Mouse (Mus musculus): Measurements from ENCODE around the gene Ypel3. TPM values are rescaled to one million over a fixed set of nuclear protein-coding genes. Genes with fewer than 3 reads are reported as not detected.
"Not testable (repeated sequence)": the region's sequence is repeated elsewhere in the genome, so short reads cannot be mapped to it uniquely, and the experiment has no call there.

The Ypel3 gene
- polyA plus RNA-seq, 1 experiment from 2014 or later: 160 TPM

DNA sequence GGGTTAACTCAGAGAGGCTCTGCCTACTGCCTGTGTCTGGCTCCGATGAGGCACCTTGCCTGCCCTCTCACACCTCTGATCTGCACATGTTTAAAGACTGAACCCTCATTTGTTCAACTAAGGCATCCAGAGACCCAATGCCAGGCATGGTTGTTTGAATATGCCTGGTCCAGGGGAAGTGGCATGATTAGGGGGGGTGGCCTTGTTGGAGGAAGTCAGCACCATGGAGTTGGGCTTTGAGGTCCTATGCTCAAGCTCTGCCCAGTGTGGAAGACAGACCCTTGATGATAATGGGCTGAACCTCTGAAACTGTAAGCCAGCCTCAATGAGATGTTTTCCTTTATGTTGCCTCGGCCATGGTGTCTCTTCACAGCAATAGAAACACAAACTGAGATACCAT is 3.4 kb upstream of the Ypel3 start:
- Histone ChIP-seq H3K4me1 (peaks cover 18% of the 10 kb centered on the region), H3K9me3 (no peaks in the 10 kb centered on the region), H3K4me2 (replicated peaks) (no peak overlapping the region), H3K27ac (no peak overlapping the region), H3K36me3 (peaks cover 32% of the 10 kb centered on the region), H3K4me3 (no peak overlapping the region), H3K27me3 (replicated peaks) (no peaks in the 10 kb centered on the region), H3K9ac (no peak overlapping the region)
- WGBS: 64% methylated on average over 2 of the region's 2 CpGs
- ATAC-seq (ENCODE audit: low FRiP score, low read depth): no peak

DNA sequence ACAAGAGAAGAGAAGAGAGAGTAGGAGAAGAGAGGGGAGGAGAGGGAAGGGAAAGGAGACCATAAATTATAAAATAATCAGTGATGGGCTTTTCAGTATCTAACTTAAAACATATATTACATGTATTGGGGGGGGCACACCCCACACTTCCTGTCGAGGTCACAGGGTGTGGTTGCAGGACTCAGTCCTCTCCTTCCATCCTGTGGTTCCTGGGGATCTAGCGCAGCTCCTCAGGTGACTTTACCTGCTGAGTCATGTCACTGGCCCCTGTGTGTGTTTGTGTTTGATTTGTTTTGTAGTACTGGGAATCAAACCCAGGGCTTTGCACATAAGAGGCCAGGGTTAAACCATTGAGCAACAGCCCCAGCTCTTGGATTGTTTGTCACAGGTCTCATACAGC is 2.3 kb upstream of the Ypel3 start:
- H3K36me3 ChIP-seq: peaks cover 32% of the 10 kb centered on the region
- no peaks in the 10 kb centered on the region for H3K27me3 ChIP-seq (replicated peaks)
- 88% methylated on average over 2 of the region's 2 CpGs for WGBS
- no peak overlapping the region for H3K27ac ChIP-seq
- peaks cover 18% of the 10 kb centered on the region for H3K4me1 ChIP-seq
- no peak overlapping the region for H3K4me3 ChIP-seq
- no peak overlapping the region for H3K9ac ChIP-seq
- no peaks in the 10 kb centered on the region for H3K9me3 ChIP-seq
- no peak for ATAC-seq (ENCODE audit: low FRiP score, low read depth)
- no peak overlapping the region for H3K4me2 ChIP-seq (replicated peaks)

DNA sequence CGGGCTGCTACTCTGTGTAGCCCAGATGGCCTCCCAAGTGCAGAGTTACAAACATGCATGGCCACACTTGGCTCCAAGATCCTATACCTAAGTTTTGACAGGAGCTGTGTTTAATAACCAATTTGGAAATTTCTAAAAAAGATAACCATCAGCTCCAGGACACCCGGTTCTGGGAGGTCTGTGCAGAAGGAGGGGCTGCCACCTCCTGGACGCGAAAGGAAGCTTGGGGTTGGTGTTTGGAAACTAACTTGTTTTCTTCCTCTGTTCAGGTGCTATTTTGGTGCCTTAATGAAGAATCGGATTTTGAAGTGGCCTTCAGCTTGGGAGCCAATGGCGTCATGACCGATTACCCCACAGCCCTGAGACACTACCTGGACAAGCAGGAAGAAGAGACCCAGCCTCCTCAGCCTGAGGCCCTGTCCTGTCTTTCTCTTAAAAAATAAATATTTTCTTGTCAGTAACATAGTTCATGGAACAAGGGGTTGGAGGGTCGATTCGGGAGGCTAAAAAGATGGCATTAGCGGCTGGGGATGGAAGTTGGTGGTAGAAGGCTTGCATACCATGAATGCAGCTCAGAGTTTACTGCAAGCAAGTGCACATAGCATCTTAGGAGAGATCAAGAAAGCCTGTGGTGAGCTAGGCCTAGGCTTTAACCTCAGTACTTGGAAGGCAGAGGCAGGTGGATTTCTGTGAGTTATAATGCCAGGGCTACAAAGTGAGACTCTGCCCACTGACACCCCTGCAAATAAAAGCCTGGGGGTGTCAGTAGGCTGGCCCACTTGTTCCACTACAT is 1.4 kb upstream of the Ypel3 start:
- H3K4me2 ChIP-seq (replicated peaks): peak overlapping the region; percentile 94
- no peak overlapping the region for H3K4me3 ChIP-seq
- no peak for ATAC-seq (ENCODE audit: low FRiP score, low read depth)
- peaks cover 27% of the 10 kb centered on the region for H3K4me1 ChIP-seq
- H3K27me3 ChIP-seq (replicated peaks): no peaks in the 10 kb centered on the region
- peak overlapping the region; percentile 84; the same call in 1 of the 2 replicates for H3K9ac ChIP-seq
- H3K27ac ChIP-seq: peak overlapping the region; percentile 23; the same call in 1 of the 2 replicates
- H3K36me3 ChIP-seq: peaks cover 24% of the 10 kb centered on the region
- H3K9me3 ChIP-seq: no peaks in the 10 kb centered on the region
- WGBS: 87% methylated on average over 10 of the region's 10 CpGs

DNA sequence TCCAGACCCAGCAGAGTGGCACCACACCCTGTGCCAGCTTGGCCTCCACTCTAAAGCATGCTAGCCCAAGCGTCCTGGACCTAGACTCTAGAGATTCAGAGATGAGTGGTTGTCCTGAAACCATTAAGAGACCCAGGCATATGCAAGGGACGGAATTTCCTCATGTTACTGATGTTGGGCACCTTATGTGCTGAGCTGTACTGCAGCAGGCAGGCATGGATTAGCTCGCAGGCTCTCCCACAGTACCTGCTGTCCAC is 849 bp upstream of the Ypel3 start:
- Histone ChIP-seq H3K4me1 (peaks cover 29% of the 10 kb centered on the region), H3K27me3 (replicated peaks) (no peaks in the 10 kb centered on the region), H3K36me3 (peaks cover 20% of the 10 kb centered on the region), H3K9ac (peak overlapping the region; percentile 84), H3K27ac (peak overlapping the region; percentile 23; the same call in 1 of the 2 replicates), H3K4me3 (0 out of 2 replicates have a peak overlapping the region, but pooled peaks have one; percentile 65), H3K9me3 (no peaks in the 10 kb centered on the region), H3K4me2 (replicated peaks) (peak overlapping the region; percentile 94)
- 66% methylated on average over 3 of the region's 3 CpGs for WGBS
- no peak for ATAC-seq (ENCODE audit: low FRiP score, low read depth)

DNA sequence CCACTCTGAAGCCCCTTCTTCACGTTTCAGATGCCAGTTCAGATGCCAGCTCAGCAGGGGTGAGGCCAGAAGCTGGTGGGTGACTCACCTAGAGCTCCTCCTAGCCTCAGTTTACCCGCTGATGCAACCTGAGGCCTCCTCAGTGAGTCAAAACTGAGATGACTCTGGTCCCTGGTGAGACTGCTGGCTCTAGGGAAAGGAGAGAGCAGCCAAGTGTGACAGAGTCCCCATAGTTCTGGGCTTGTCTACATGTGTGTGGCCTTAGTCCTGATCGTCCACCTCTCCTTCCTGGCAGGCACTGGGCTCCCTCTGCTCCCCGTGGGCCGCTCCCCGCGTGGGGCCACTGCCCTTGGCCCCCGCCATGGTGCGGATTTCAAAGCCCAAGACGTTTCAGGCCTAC is 721 bp downstream of the Ypel3 start:
- Histone ChIP-seq H3K4me2 (replicated peaks) (peak overlapping the region; percentile 94), H3K27me3 (replicated peaks) (no peaks in the 10 kb centered on the region), H3K4me3 (peak overlapping the region; percentile 65), H3K9me3 (no peaks in the 10 kb centered on the region), H3K9ac (peak overlapping the region; percentile 84), H3K36me3 (peaks cover 19% of the 10 kb centered on the region; the same call in 1 of the 2 replicates), H3K4me1 (peaks cover 39% of the 10 kb centered on the region), H3K27ac (no peak overlapping the region; the same call in 1 of the 2 replicates)
- WGBS: 54% methylated on average over 10 of the region's 10 CpGs
- ATAC-seq (ENCODE audit: low FRiP score, low read depth): no peak

DNA sequence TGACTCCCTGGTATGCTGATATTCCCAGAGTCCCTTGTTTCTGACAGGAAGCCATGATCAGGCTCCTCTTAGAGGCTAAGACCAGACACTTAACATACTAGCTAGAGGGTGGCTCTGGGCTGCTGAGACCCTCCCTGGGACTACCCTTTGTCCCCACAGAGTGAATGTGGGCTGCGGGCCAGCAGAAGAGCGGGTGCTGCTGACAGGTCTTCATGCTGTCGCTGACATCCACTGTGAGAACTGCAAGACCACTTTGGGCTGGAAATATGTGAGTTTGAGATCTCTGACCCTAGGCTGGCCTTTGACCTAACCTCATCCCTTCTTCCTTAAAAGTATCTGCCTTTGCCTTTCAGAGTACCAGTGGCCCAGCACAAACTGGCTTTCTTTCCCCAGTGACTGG is 1.4 kb downstream of the Ypel3 start:
- H3K27ac ChIP-seq: no peak overlapping the region

DNA sequence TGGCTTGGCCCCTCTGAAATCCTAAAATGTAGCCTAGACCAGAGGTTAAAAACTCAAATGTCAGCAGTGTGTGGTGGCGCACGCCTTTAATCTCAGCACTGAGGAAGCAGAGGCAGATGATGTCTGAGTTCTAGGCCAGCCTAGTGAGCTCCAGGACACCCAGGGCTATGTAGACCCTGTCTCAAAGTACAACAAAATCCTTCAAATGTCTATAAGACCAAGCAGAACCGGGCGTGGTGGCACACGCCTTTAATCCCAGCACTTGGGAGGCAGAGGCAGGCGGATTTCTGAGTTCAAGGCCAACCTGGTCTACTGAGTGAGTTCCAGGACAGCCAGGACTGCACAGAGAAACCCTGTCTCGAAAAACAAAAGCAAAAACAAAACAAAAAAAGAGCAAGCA is 2.3 kb downstream of the Ypel3 start:
- WGBS: 92% methylated on average over 7 of the region's 7 CpGs
- Histone ChIP-seq H3K4me1 (peaks cover 39% of the 10 kb centered on the region), H3K36me3 (peaks cover 16% of the 10 kb centered on the region)
- not testable (repeated sequence) for H3K9ac ChIP-seq; H3K27ac ChIP-seq; H3K9me3 ChIP-seq; H3K27me3 ChIP-seq (replicated peaks); H3K4me2 ChIP-seq (replicated peaks); H3K4me3 ChIP-seq; ATAC-seq (ENCODE audit: low FRiP score, low read depth)

More for the DNA sequence above, 1.4 kb downstream of the Ypel3 start:
- no peak for ATAC-seq (ENCODE audit: low FRiP score, low read depth)
- Histone ChIP-seq H3K4me3 (no peak overlapping the region), H3K9me3 (no peaks in the 10 kb centered on the region), H3K4me1 (peaks cover 39% of the 10 kb centered on the region), H3K27me3 (replicated peaks) (no peaks in the 10 kb centered on the region), H3K9ac (peak overlapping the region; percentile 84; the same call in 1 of the 2 replicates), H3K36me3 (peaks cover 17% of the 10 kb centered on the region; the same call in 1 of the 2 replicates), H3K4me2 (replicated peaks) (peak overlapping the region; percentile 94)
- 91% methylated on average over 3 of the region's 3 CpGs for WGBS

DNA sequence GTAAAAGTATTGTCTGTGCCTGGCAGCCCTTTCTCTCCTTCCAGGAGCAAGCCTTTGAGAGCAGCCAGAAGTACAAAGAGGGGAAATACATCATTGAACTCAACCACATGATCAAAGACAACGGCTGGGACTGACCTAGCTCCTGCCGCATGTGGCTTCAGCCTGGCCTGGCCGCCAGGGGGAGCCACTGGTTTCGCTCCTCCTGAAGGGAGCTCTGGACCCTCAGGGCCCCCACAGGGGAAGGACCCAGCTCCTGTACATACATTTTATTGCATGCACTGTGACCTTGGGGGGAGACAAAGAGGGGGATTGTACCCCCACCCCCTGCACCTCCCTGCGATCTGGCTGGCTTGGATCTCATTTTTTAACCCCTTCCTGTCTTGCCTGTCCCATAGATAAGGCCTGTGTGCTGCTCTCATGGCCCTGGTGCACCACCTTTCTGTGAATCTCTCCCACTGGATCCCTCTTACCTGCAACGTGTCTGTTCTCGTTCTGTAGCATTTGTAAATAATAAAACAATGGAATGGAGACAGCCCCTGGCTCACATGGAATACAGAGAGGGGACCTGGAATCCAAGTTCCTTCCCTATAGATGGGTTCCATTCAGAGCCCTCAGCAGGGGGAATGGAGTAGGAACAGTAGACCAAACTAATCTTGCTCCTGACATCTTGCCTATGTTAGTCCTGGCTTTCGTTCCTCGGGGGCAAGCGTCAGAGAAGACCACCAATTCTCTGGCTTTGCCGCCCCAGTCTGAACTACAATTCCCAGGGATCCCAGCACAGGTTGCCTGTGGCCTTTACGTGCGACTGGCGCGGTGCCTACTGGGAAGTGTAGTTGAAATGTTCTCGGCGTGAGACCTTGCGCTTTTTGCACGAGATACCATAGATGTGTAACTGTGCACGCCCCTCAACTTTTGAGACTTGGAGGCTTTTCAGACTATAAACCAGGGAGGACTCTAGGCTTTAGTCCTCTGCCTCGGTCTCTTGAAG is 3.5 kb downstream of the Ypel3 start:
- peak; percentile 79 for ATAC-seq (ENCODE audit: low FRiP score, low read depth)
- 1% methylated on average over 21 of the region's 21 CpGs for WGBS
- H3K4me1 ChIP-seq: peaks cover 39% of the 10 kb centered on the region

DNA sequence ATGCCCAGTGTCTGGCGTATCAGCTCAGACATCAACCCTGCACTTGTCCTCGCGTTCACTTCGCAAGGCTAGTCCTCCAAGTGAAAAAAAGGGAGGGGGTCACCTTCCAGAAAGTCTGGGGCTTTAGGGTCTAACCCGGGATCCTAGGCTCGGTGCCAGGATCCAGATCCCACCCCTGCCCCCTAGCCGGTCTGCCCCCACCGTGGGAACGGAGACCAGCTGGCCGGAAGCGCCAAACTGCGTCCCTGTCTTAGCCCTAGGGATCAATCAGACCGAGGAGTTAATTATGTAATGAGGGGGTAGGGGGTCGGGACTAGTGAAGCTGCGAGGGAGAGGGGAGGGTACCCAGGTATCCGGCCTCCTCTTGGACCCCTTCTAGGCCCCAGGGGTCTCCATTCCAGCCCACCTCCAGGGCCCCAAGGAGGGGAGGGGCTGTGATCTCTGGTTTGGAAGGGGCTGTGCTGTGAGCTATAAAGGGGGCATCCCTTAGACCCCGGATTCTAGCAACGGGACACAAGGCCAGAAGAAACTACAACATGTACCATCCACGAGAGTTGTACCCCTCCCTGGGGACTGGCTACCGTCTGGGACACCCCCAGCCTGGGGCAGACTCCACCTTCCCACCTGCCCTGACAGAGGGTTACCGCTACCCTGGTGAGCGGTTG is 4.3 kb downstream of the Ypel3 start, which contains the start of gene Tbx6:
Gene Tbx6 (plus strand): TSS at position 513 of the 665 bp plus-strand sequence.
- Histone ChIP-seq H3K36me3 (peaks cover 36% of the 10 kb centered on the region), H3K4me1 (peaks cover 35% of the 10 kb centered on the region), H3K9ac (peak within 1 kb of the TSS; percentile 54), H3K27ac (peak within 1 kb of the TSS; percentile 62; the same call in 1 of the 2 replicates), H3K9me3 (no peaks in the 10 kb centered on the region), H3K4me3 (peak within 1 kb of the TSS; percentile 38), H3K4me2 (replicated peaks) (peak within 1 kb of the TSS; percentile 71), H3K27me3 (replicated peaks) (no peaks in the 10 kb centered on the region)
- peak; percentile 23 for ATAC-seq (ENCODE audit: low FRiP score, low read depth)
- 4% methylated on average over 22 of the region's 22 CpGs for WGBS

More for the DNA sequence above, 3.5 kb downstream of the Ypel3 start:
- peak overlapping the region; percentile 54 for H3K9ac ChIP-seq
- H3K36me3 ChIP-seq: peaks cover 28% of the 10 kb centered on the region
- no peaks in the 10 kb centered on the region for H3K27me3 ChIP-seq (replicated peaks)
- peak overlapping the region; percentile 71 for H3K4me2 ChIP-seq (replicated peaks)
- no peaks in the 10 kb centered on the region for H3K9me3 ChIP-seq
- H3K27ac ChIP-seq: peak overlapping the region; percentile 62
- H3K4me3 ChIP-seq: peak overlapping the region; percentile 38

DNA sequence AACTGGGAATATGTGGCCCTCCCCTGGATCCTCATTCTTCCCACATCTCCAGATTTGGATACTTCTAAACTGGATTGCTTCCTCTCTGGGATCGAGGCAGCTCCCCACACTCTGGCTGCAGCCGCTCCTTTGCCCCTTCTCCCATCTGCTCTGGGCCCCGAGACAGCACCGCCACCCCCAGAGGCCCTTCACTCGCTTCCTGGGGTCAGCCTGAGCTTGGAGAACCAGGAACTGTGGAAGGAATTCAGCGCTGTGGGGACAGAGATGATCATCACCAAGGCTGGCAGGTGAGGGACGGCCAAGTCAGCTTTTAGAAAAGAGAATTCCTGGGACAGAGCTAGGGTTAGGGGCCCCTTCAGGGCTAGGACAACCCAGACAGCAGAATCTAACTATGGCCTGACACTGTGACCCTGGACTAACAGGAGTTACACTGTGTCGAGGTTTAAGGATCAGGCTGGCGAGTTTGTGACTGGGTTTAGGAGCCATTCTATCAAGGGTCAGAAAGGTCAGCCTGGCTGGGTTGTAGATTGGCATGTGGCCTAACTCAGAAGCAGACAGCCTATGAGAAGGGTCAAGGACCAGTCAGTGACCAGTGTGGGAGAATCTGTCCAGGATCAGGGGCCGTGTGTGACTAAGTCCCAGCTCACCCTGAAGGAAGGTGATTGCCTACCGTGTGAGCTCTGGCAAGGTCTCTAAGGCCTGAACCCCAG is 5.1 kb downstream of the Ypel3 start:
- no peak for ATAC-seq (ENCODE audit: low FRiP score, low read depth)
- H3K4me3 ChIP-seq: peak overlapping the region; percentile 38
- H3K27me3 ChIP-seq (replicated peaks): no peaks in the 10 kb centered on the region
- H3K4me1 ChIP-seq: peaks cover 33% of the 10 kb centered on the region
- 36% methylated on average over 11 of the region's 11 CpGs for WGBS
- no peak overlapping the region; the same call in 1 of the 2 replicates for H3K27ac ChIP-seq
- peaks cover 43% of the 10 kb centered on the region for H3K36me3 ChIP-seq
- peak overlapping the region; percentile 54; the same call in 1 of the 2 replicates for H3K9ac ChIP-seq
- peak overlapping the region; percentile 71 for H3K4me2 ChIP-seq (replicated peaks)
- H3K9me3 ChIP-seq: no peaks in the 10 kb centered on the region

DNA sequence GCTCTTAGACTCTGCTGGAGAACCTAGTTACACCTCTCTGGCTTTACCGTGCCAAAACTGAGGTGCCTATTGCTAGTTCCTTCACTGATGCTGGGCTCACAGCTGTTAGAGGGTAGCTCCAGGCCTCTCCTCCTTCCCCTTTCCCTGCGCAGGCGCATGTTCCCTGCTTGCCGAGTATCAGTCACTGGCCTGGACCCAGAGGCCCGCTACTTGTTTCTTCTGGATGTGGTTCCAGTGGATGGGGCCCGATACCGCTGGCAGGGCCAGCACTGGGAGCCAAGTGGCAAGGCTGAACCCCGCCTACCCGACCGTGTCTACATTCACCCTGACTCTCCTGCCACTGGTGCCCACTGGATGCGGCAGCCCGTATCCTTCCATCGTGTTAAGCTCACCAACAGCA is 5.9 kb downstream of the Ypel3 start:
- Histone ChIP-seq H3K27ac (no peak overlapping the region), H3K4me3 (no peak overlapping the region), H3K4me1 (peaks cover 25% of the 10 kb centered on the region), H3K27me3 (replicated peaks) (no peaks in the 10 kb centered on the region), H3K9me3 (no peaks in the 10 kb centered on the region), H3K9ac (no peak overlapping the region), H3K4me2 (replicated peaks) (no peak overlapping the region), H3K36me3 (peaks cover 51% of the 10 kb centered on the region)
- no peak for ATAC-seq (ENCODE audit: low FRiP score, low read depth)
- 85% methylated on average over 13 of the region's 13 CpGs for WGBS
